Mouse (Mus musculus) neural tube, embryonic 14.5 days (tissue): ENCODE data around the gene Olfr370. TPM values are rescaled to one million over a fixed set of nuclear protein-coding genes. Genes with fewer than 3 reads are reported as not detected.

ENCODE experiments used
- ATAC-seq: fragments of 200-750 bp; cut with Nextera tagmentation; 2 replicates; pipeline ENCODE4 v1.8.0; 2017; ENCODE audit warnings: low read depth, mild to moderate bottlenecking, moderate TSS enrichment, moderate library complexity
- H3K27ac ChIP-seq: fragments of 300-500 bp; sonication (generic); 2 replicates; pipeline ENCODE4 v1.5.1; 2014; ENCODE audit warnings: low read depth, mild to moderate bottlenecking, control low read depth, low read length, moderate library complexity, mixed read lengths
- H3K27me3 ChIP-seq: fragments of 300-500 bp; sonication (generic); 2 replicates; pipeline ENCODE4 v1.6.1; 2014; ENCODE audit warnings: low read length; ENCODE audit not compliant: control insufficient read depth, insufficient read depth
- H3K36me3 ChIP-seq: fragments of 300-500 bp; sonication (generic); 2 replicates; pipeline ENCODE4 v1.6.1; 2014; ENCODE audit warnings: low read length, mixed read lengths; ENCODE audit not compliant: control insufficient read depth, insufficient read depth
- H3K4me1 ChIP-seq: fragments of 300-500 bp; sonication (generic); 2 replicates; pipeline ENCODE4 v1.6.1; 2014; ENCODE audit warnings: low read length; ENCODE audit not compliant: control insufficient read depth, insufficient read depth
- H3K4me2 ChIP-seq: fragments of 300-500 bp; sonication (generic); 2 replicates; pipeline ENCODE4 v1.6.1; 2014; ENCODE audit warnings: mild to moderate bottlenecking, low read depth, low read length, control low read depth
- H3K4me3 ChIP-seq: fragments of 300-500 bp; sonication (generic); 2 replicates; pipeline ENCODE4 v1.5.1; 2014; ENCODE audit warnings: low read depth, low read length, control low read depth, mixed read lengths
- H3K9ac ChIP-seq: fragments of 300-500 bp; sonication (generic); replicated peaks from 2 replicates; pipeline ENCODE4 v1.6.1; 2014; ENCODE audit warnings: low read depth, mild to moderate bottlenecking, control low read depth, low read length, mixed read lengths
- H3K9me3 ChIP-seq: fragments of 300-500 bp; sonication (generic); 2 replicates; pipeline ENCODE4 v1.6.1; 2016; ENCODE audit warnings: low read length; ENCODE audit not compliant: control insufficient read depth
- WGBS: fragments of 180-500 bp; shearing (Covaris S2); extraction: QIAGEN DNeasy Blood & Tissue Kit; methylation state at CpG from one replicate; pipeline ENCODE4 v1.1.7; 2014; 5-methylcytosine and 5-hydroxymethylcytosine counted together
- polyA plus RNA-seq: library from polyadenylated mRNA; unstranded; fragments of >200 nt; fragmentation: Nextera tagmentation; extraction: Ambion mirVana; gene quantifications from 2 replicates; pipeline ENCODE4 v1.2.1, GENCODE M21; 2014

Olfr370 gene
- polyA plus RNA-seq, 1 experiment from 2014 or later, result not detected

DNA sequence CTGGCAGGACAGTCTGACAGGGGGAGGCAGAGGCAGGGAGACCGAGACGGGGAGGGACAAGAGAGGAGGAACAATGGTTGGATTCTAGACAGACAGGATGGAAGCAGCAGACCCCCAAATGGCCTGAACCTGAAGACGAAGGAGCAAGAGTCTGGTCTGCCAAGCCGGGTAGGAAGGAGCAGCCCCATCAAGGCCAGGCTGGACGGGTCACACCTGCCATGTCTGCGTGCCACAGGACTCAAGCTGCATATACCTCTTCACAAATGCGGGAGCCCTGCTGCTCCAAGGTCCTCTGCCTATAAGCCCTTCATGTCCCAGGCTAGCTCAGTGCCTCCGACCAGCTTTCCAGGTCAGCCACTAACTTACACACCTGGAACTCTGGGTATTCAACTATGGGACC is 44.1 kb downstream of the Olfr370 start:
- Histone ChIP-seq H3K4me3 (no peak overlapping the region), H3K27me3 (no peaks in the 10 kb centered on the region), H3K9me3 (no peaks in the 10 kb centered on the region), H3K9ac (no peak overlapping the region), H3K4me2 (no peak overlapping the region), H3K36me3 (no peaks in the 10 kb centered on the region; the same call in 1 of the 2 replicates), H3K4me1 (peaks cover 9% of the 10 kb centered on the region; the same call in 1 of the 2 replicates), H3K27ac (no peak overlapping the region)
- whole genome bisulfite sequencing, result 95% methylated on average over 8 of the region's 8 CpGs
- ATAC-seq, result no peak

DNA sequence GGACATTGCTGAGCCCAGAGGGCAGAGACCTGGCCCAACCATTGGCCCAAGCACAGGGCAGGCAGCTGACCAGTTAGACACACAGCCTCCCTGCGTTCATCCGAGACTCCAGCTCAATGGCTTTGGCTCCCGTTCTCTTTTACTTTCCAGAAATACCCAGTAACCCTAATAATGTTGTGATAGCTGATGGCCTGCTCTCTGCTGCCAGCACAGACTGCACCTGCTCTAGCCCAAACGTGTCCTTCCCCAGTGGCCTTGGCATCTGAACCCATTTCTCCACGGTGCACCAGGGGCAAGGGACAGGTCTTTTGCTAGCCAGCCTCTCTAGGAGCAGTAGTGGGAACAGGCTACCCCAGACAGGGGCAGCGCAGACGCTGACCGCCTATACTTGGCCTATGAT is 45.2 kb downstream of the Olfr370 start:
- H3K9ac ChIP-seq, result no peak overlapping the region
- H3K27me3 ChIP-seq, result no peaks in the 10 kb centered on the region
- WGBS, result 88% methylated on average over 8 of the region's 8 CpGs
- no peaks in the 10 kb centered on the region for H3K9me3 ChIP-seq
- no peaks in the 10 kb centered on the region; the same call in 1 of the 2 replicates for H3K36me3 ChIP-seq
- H3K4me3 ChIP-seq, result no peak overlapping the region
- no peak for ATAC-seq
- no peak overlapping the region for H3K4me2 ChIP-seq
- no peak overlapping the region for H3K27ac ChIP-seq
- peaks cover 9% of the 10 kb centered on the region; the same call in 1 of the 2 replicates for H3K4me1 ChIP-seq

DNA sequence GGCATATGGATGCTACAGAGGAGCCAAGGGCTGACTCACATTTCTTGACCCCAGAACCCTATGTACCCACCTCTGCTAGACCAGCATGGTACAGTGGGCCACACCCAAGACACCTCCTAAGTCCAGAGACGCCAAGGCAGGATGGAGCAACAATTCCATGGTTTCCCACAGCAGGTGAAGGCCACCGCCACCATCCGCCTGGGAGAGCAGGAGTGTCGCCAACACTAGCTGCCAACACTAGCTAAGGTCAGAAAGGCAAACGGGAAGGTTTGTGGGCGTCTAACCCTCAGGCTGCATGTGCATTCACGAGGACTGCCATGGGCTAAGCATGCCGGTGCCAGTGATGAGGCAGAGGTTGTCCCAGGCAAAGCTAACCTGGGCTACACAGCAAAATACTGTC is 46.6 kb downstream of the Olfr370 start:
- Histone ChIP-seq H3K9me3 (no peaks in the 10 kb centered on the region), H3K27me3 (no peaks in the 10 kb centered on the region), H3K4me3 (no peak overlapping the region), H3K9ac (no peak overlapping the region), H3K4me1 (peaks cover under 1% of the 10 kb centered on the region; the same call in 1 of the 2 replicates), H3K4me2 (no peak overlapping the region), H3K27ac (no peak overlapping the region), H3K36me3 (no peaks in the 10 kb centered on the region; the same call in 1 of the 2 replicates)
- 91% methylated on average over 8 of the region's 8 CpGs for WGBS
- no peak for ATAC-seq

DNA sequence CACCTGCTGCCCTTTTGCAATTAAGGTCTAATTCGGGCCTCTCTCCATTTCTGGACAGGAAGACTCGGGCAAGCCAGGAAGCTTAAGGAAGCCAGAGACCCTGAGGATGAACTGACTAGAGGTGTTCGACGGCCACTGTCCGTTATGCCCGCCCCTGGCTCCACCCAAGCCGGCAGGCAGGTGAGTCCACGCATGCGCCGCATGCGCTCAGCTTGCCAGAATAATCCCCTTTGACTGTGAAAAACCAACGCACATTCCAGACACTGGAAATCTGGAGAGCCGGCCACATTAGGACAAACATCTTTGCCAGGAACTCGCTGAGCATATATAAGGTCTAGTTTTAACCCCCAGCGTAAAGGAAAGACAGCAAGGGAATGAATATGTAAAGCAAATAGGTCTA is 47.7 kb downstream of the Olfr370 start:
- H3K27ac ChIP-seq, result no peak overlapping the region
- H3K4me2 ChIP-seq, result no peak overlapping the region
- WGBS, result 91% methylated on average over 15 of the region's 15 CpGs
- no peak for ATAC-seq
- no peaks in the 10 kb centered on the region for H3K27me3 ChIP-seq
- no peaks in the 10 kb centered on the region for H3K9me3 ChIP-seq
- H3K36me3 ChIP-seq, result no peaks in the 10 kb centered on the region; the same call in 1 of the 2 replicates
- H3K9ac ChIP-seq, result no peak overlapping the region
- peaks cover 4% of the 10 kb centered on the region; the same call in 1 of the 2 replicates for H3K4me1 ChIP-seq
- no peak overlapping the region for H3K4me3 ChIP-seq

DNA sequence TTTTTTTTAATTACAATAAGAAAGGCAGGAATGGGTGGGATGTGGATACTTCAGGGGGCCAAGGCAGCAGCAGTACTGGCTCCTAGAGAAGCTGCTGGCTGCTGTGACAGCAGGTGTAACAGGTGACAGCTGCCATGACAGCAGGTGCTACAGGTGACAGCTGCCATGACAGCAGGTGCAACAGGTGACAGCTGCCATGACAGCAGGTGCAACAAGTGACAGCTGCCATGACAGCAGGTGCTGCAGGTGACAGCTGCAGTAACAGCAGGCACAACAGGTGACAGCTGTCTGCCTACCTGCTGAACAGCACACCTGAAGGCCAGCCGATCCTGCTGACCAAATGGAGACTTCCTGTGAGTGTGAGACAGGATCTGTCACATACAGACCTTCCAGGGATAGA is 49.2 kb downstream of the Olfr370 start:
- WGBS, result 90% methylated on average over 1 of the region's 1 CpGs
- Histone ChIP-seq H3K9me3 (no peaks in the 10 kb centered on the region), H3K4me3 (no peak overlapping the region), H3K27ac (no peak overlapping the region), H3K4me2 (no peak overlapping the region), H3K4me1 (peaks cover 16% of the 10 kb centered on the region; the same call in 1 of the 2 replicates), H3K9ac (no peak overlapping the region), H3K27me3 (no peaks in the 10 kb centered on the region), H3K36me3 (peaks cover 2% of the 10 kb centered on the region; the same call in 1 of the 2 replicates)
- ATAC-seq, result no peak

DNA sequence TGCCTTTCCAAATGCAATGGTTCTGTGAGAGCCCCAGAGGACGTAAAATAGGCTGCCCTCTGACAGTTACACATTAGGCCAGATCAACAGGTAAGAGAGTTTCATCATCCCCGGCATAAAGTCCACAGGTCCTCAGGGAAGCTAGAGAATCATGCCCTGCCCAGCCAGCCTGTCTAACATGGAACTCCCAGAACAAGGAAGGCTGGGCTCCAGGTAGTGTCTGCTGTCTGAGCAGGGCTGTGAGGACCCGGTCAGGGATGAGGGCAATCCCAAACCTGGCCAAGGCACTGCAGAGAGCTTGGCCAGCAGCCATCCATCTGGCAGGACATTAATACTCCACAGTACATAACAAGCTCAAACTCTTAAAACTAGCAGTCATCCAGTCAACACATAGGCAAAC is 49.8 kb downstream of the Olfr370 start:
- Histone ChIP-seq H3K9ac (no peak overlapping the region), H3K4me1 (peaks cover 21% of the 10 kb centered on the region; the same call in 1 of the 2 replicates)

DNA sequence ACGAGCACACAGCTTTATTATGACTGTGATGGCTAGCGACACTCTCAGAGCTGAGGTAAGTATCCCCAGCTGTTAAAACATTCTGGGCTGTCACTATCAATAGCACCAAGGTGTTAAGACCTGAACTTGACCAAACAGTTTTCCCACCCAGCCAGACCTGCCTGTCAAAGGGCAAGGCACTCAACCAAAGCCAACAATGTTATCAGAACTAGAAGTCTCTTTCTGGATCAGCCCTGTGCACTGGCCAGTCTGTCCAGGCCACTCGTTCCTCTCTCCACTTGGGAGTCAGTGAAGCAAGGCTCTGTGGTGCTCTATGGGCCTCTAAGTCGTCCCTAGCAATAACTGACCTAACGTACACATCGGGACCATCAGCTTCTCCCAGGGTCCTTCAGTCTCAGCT is 52.1 kb downstream of the Olfr370 start:
- Histone ChIP-seq H3K27ac (no peak overlapping the region), H3K4me2 (no peak overlapping the region), H3K9me3 (no peaks in the 10 kb centered on the region), H3K27me3 (no peaks in the 10 kb centered on the region), H3K4me3 (no peak overlapping the region), H3K9ac (no peak overlapping the region), H3K36me3 (peaks cover 4% of the 10 kb centered on the region; the same call in 1 of the 2 replicates), H3K4me1 (peaks cover 43% of the 10 kb centered on the region)
- ATAC-seq, result no peak
- WGBS, result 89% methylated on average over 6 of the region's 6 CpGs

More for the DNA sequence above, 49.8 kb downstream of the Olfr370 start:
- WGBS, result 78% methylated on average over 3 of the region's 3 CpGs
- Histone ChIP-seq H3K4me3 (no peak overlapping the region), H3K9me3 (no peaks in the 10 kb centered on the region), H3K4me2 (no peak overlapping the region), H3K27ac (no peak overlapping the region), H3K36me3 (peaks cover 2% of the 10 kb centered on the region; the same call in 1 of the 2 replicates), H3K27me3 (no peaks in the 10 kb centered on the region)
- ATAC-seq, result no peak

DNA sequence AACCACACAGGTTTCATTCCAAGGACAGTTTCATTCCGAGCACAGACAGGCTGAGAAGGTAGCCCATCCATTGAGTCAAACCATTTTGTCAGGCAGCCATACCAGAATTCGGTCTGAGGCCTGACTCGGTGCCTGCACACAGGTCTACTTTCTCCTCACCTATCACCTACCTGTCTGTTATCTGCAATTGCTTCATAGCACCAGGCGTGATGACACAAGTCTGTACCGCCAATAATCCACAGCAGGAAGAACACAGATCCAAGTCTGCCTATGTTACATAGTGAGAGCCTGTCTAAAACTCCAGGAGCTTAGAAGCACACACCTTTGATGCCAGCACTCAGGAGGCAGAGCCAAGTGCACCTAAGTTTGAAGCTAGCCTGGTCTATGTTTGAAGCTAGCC is 53.3 kb downstream of the Olfr370 start:
- no peak overlapping the region for H3K4me3 ChIP-seq
- no peaks in the 10 kb centered on the region for H3K9me3 ChIP-seq
- peaks cover 47% of the 10 kb centered on the region for H3K4me1 ChIP-seq
- no peaks in the 10 kb centered on the region for H3K27me3 ChIP-seq
- WGBS, result 98% methylated on average over 5 of the region's 5 CpGs
- H3K27ac ChIP-seq, result no peak overlapping the region
- ATAC-seq, result no peak
- no peak overlapping the region for H3K9ac ChIP-seq
- H3K4me2 ChIP-seq, result no peak overlapping the region
- H3K36me3 ChIP-seq, result peaks cover 4% of the 10 kb centered on the region; the same call in 1 of the 2 replicates

DNA sequence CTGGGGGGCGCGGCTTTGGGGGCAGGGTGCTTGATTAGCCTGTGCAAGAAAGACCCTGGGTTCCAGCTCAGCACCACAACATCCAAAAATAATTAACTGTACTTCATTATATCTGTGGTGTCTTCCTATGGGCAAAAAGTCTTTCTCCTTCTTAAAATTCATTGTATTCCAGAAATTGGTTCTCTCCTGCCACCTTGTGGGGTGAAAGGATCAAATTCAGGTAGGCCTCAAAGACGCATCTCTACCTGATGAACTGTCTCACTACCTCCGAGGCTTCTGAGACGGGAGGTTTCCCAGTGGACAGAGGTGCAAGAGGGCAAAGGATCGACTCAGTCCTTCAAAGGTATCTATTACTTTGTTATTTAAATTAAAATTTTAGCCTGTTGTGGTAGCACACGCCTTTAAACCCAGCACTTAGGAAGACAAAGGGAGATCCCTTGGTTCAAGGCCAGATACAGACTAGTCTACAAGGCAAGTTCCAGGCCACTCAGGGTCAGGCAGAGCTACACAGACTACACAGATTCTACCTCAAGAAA is 55.0 kb downstream of the Olfr370 start:
- Histone ChIP-seq H3K27ac (no peak overlapping the region), H3K4me2 (peak overlapping the region; percentile 19), H3K27me3 (no peaks in the 10 kb centered on the region), H3K36me3 (peaks cover 4% of the 10 kb centered on the region; the same call in 1 of the 2 replicates), H3K9ac (no peak overlapping the region), H3K9me3 (no peaks in the 10 kb centered on the region), H3K4me1 (peaks cover 47% of the 10 kb centered on the region), H3K4me3 (no peak overlapping the region; the same call in 1 of the 2 replicates)
- 91% methylated on average over 7 of the region's 7 CpGs for WGBS
- ATAC-seq, result no peak
